Mouse (Mus musculus) retina, postnatal 1 day (tissue): Measurements from ENCODE around the gene Iqsec1.
"Not testable (repeated sequence)": the region's sequence is repeated elsewhere in the genome, so short reads cannot be mapped to it uniquely, and the experiment has no call there.

Experiments
- DNase-seq: peaks from one replicate; pipeline ENCODE4 v3.0.0-alpha.2; 2012

Gene Iqsec1

GRCm38 (mm10) chr6:90643057-90643456, 345.4 kb downstream of the Iqsec1 start:
- no peak for DNase-seq

DNA sequence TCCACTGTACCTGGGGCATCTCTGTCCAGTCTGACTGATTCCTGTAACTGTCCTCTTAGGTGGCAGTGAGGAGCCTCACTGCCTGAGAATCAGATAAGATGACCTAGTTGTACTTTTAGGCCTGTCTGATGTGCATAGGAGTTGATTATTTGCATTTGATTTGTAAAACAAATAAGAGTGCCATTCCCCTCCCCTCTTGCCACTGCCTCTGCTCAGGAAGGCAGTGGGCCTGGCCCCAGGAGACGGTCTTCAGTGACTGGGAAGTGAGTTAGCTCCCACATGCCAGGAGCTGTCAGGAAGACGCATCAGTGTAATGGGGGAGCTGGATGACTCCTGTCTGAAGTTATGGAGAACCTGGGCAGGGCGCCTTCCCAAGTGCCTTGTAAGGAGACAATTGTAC, 352.9 kb downstream of the Iqsec1 start:
- DNase-seq: no peak

GRCm38 (mm10) chr6:90635081-90635480, 353.4 kb downstream of the Iqsec1 start:
- DNase-seq: no peak

GRCm38 (mm10) chr6:90632526-90632925, 356.0 kb downstream of the Iqsec1 start:
- DNase-seq: not testable (repeated sequence)

DNA sequence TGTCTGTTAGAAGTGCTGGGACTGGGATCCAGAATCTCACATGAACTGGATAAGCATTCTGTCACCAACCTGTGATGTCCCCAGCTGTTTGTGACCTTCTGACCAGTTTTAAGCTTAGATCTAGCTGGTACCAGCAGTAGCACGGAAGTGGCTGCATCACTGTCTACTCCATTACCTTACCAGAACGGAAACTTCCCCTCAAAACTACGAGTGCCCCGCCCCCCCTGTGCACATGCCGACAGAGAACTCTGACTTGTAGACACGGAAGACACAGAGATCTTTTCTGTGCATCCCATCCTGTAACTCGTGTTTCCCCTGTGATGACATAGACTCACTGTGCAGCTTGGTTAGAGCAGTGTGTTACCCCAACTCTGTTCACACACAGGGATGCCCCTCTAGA, 358.1 kb downstream of the Iqsec1 start:
- DNase-seq: no peak

DNA sequence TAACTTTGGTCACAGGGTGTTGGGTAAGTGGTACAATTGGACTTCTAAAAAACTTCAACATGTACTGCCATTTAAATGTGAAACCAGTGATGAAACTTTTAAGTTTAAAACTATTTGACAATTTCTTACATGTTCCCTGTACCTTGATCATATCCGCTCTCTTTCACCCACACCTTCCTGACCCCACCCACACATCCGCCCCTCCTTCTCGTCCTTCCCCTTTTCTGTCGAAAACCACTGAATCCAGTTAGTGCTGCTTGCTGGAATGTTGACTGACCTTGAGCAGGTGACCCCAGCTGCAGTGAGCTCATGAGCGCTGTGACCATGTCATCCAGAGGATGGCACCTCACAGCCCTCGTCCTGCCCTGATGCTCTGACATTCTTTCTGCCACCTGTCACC, 359.0 kb downstream of the Iqsec1 start:
- no peak for DNase-seq

GRCm38 (mm10) chr6:90627556-90627955, 360.9 kb downstream of the Iqsec1 start:
- DNase-seq: no peak

DNA sequence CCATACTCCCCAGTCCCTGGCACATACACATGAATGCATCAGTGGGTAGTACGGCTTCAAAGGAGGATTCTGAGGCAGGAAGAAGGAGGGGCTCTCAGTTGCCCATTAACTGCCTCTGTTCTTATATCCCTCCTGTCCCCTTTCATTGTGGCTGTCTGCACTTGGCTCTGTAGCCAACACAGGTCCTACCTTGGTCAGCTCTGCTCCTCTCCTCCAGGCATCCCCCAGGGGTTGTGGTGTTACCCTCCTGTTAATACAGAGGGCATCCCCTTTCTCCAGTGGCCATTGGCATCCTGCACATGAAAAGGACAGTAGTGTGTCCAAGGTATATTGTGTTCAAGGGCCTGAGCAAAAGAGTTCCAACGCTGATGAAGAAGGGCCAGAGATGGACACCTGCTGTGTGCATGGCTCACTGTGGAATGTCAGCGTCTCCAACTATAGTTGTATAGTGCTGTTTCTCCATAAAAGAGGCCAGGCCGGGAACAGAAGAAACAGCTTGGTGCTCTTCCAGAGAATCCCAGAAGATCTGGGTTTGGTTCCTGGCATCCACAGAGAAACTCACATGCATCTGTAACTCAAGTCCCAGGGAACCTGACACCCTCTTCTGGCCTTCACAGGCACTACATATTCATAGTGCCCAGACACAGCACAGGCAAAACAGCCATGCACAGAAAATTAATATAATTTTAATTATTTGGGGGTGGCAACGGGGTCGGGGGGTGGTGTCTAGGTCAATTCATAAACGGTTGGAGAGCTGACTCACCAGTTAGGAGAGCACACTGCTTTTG, 363.1 kb downstream of the Iqsec1 start:
- DNase-seq: no peak

DNA sequence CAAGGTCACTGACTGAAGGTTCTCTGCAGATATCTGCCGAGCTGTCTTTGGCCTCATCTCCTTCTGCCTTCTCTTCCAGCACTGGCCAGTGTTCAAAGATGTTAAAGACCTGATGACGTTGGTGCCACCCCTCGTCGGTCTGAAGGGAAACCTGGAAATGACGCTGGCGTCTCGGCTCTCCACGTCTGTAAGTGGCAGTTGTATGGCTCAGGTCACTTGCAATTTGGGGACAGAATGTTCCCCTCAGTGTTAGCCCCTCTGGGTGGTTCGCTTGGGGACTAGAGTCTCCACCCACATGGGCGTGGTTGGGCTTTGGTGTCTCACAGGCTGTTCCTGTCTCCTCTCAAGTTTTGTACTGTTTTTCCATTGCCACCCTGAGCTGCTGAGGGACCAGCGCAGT, 363.8 kb downstream of the Iqsec1 start:
- no peak for DNase-seq

DNA sequence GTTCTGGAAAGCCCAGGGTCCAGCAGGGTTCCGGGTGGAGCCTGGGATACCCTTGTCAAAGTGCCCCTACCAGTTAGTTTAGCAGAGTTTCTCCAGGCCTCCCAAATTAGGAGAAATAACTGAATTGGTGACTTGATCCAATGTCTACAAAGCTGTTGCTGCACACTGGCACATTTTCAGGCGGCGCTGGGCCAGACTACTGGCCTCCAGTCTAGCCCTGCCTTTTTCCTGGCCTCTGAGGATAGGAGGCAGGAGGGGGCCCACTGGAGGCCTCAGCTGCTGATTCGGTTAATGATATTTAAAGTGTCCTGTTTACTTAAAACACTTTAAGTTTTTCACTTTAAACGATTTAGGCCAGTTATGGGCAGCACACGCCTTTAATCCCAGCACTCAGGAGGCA, 364.3 kb downstream of the Iqsec1 start:
- DNase-seq: no peak

DNA sequence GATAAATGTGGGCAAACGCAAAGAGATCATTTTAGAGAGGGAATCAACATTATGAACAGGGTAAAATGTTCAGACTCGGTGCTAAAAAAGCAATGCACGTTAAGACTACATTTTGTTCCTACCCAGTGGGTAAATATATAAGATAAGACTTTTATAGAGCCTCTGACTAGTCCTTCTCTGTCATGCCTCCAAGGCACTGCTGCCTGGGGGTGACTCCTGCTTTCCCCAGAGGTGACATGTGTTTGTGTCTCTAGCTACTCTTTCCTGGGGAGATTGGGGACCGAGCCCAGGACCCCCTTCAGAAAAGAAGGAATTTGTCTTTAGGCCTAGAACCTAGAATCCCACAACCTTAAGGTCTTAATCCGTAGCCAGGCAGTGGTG, 365.0 kb downstream of the Iqsec1 start:
- no peak for DNase-seq

GRCm38 (mm10) chr6:90622758-90623455, 365.6 kb downstream of the Iqsec1 start:
- DNase-seq: peak; percentile 12

GRCm38 (mm10) chr6:90621584-90621890, 366.9 kb downstream of the Iqsec1 start:
- DNase-seq: no peak

DNA sequence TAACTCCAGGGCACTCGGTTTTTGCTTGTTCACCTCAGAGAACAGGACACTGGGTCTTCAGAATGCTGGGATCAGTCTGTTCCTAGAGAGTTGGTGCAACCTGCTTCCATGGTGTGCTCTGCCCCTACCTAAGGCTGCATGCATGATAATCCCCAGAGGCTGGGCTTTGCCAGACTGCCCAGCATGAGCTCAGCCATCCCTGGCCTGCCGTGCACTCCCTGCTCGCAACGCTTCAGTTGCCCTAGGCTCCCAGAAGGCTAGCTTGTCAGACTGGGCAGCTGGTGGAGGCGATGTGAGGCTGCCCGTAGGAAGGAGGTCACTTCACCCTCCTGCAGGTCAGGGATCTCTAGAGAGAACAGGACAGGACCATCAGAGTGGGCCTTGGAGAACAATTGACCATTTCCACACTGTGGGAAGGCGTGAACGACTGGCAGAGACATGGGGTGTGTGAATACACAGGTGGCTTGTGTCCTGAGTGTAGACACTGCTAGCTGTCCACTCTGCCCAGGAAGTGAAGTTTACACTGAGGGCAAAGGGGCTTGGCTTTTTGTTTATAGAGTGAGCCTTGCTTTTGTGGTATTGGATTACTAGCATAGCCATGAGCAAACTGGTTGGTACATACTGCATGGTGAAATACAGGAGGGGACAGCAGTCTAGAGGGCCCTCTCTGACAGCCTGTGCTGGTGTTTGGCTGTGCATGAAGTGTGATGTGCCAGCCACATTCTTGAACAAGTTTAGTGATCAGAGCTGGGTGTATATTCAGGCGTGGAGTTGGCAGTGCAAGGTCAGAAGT, 367.5 kb downstream of the Iqsec1 start:
- peak; percentile 50 for DNase-seq

DNA sequence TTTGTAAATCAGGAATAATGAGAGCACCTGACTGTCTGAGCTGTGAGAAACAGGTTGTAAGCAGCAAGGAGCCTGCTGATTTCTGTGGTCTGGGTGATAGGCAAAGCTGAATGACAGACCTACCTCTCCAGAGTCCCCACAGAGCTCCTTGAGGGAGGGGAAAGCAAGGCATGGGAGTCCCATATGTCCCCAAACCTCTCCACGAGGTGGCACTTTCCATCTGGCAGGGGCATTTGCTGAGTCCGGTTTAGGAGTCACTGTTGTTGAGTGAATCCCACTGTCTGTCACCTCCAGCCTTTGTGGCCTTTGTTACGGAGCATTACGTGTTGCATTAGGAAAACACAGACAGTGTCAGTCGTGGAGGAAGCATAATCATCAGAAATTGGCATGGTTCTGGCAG, 368.5 kb downstream of the Iqsec1 start:
- no peak for DNase-seq

DNA sequence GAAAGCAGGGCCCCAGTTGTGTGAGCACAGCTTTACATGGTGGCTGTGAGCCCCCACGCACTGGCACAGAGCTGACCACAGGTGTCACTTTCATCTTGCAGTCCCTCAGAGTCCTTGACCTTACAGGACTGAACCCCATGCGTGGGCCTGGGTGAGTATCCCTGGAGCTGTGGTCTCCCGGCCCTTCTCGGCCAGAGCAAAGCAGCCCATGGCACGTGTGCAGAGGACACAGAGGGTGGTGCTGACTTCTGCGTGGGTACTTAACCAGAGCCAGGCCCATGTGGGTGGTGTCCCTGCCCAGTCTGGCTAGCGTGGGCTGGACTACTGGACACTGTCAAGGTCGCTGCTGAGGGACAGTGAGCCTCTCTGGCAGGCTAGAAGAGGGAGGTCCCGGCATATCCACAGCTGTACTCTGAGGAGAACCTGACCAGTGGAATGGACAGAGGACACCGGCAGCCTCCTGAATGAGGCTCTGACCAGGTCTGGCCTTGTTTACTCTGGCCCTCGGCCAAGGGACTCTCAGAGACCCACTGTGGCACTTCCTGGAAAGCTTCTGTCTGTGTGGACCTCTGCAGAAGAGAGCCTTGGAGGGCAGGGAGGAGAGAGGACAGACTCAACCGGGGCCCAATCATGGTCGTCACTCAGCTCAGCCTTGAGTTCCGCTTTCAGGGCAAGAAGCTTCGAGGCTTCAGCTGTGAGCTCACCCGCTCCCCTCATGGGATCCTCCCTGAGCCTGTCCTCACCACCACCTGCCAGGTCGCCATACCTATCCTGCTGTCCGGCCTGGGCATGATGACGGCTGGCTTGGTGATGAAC, 369.5 kb downstream of the Iqsec1 start:
- DNase-seq: no peak

DNA sequence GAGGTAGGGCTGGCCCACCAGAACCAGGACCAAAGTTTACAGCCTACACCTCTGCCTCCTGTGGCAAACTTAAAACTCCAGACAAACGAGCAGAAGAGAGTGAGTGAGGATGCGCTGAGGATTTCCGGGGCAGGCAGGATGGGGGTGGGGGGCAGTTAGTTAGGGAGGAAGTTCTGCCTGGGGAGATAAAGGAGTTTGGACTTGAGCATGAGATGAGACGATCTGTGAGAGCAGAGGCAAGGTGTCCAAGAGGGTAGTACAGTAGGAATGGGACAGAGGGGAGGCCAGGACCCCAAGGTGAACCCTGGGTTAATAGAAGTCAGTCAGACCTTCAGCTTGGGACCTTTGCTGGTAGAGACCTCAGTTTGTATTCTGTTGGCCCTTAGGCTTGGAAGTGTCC, 370.2 kb downstream of the Iqsec1 start:
- DNase-seq: no peak

DNA sequence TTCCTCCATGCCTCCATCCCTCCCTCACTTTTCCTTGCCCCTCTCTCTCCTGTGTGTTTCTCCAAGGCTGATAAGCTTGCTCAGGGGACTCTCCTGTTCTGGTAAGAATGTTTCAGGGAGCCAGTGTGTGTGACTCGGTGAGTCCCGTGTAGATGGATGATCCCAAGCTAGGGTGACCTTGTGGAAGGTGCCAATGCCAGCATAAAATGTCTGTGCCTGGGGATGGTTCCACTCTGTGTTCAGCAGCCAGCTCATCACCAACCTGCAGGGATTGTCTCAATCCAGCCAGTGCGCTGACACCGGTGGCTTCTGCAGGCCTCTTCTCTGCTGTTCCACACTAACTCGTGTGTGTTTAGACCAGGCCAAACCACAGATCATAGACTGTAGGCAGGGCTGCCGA, 372.0 kb downstream of the Iqsec1 start:
- DNase-seq: no peak

GRCm38 (mm10) chr6:90615991-90616390, 372.5 kb downstream of the Iqsec1 start:
- no peak for DNase-seq

DNA sequence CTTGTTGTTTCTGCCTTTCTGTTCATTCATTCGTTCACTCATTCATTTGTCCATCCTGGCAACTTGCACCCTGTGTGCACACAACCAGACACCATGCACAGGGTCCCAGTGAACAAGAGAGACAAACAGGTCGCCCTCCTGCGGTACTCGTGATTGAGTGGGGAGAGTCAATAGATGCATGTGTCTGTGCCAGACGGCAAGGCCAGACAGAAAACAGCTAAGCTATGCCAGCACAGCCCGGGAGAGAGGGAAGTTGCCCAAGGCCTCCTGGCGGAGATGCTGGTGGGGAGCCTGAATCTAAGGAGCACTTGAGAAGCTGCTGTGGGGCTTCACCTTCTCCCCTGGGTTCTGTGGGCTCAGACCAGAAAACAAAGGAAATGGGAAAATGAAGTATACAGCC, 373.1 kb downstream of the Iqsec1 start:
- DNase-seq: no peak

DNA sequence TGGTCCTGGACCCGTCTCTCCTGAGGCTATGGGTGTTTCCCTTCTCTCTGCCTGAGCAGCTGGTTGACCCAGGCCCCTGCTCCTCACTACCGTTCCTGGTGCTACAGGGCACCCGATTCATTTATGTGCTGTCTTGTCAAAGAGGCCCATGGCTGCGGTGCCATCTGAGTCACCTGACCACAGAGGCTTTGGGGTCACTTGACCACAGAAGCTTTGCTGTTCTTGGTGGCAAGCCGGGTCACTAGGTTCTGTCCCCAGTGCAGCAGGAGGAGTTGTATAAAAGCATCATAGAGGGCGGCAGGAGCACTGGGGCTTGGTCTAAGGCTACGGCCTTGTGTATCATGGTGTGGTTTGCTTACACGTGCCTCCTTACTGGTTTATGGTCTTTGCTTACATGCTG, 375.2 kb downstream of the Iqsec1 start:
- DNase-seq: no peak

DNA sequence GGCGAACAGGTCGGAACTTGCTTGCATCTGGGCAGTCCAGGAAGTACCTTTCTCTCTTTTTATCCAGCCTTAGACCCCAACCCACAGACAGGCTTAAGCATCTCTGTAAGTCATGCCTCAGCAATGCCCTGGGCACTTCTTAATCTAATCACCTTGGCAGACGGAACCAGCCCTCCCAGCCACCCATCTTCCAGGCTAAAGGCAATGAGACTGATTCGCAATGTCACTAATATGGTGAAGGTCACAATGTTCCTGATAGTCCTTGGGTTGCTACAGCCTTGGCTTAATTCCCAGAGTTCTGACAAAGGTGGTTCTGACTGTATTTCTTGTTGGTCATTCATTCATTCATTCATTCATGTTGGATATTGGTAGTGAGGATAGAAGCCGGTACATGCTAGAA, 378.2 kb downstream of the Iqsec1 start:
- DNase-seq: no peak

DNA sequence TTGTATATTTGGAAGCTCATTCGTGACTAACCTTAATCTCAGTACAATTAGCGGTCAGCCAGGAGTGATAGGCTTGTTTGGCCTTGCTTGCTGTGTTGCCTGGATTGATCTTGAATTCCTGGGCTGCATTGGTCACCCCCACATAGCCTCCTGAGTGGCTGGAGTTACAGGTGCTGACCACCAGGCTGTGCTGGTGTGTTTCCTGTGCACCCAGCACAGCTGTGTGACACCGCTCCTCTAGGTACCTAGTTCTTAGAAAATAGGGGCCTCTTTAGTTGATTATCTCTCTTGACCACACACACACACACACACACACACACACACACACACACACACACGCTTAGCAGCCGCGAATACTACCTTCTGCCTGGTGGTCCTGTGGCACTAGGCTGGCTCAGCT, 380.3 kb downstream of the Iqsec1 start:
- peak; percentile 35 for DNase-seq
